Mouse (Mus musculus) 3T3-L1 (cell line): Measurements from ENCODE around the gene Ralgapa1.
"Not testable (repeated sequence)": the region's sequence is repeated elsewhere in the genome, so short reads cannot be mapped to it uniquely, and the experiment has no call there.

Experiments used
- DNase-seq: peaks from one replicate; pipeline ENCODE4 v3.0.0-alpha.2; 2015; ENCODE audit warnings: low read depth, low spot score

Ralgapa1 gene

GRCm38 (mm10) chr12:55801131-55801530, 19.8 kb downstream of the Ralgapa1 start:
- peak; percentile 16 for DNase-seq

- DNase-seq: no peak
Measured at GRCm38 (mm10) chr12:55800144-55800543, 20.8 kb downstream of the Ralgapa1 start.

- DNase-seq: no peak
Measured at GRCm38 (mm10) chr12:55798745-55799144, 22.2 kb downstream of the Ralgapa1 start.

GRCm38 (mm10) chr12:55797103-55797502, 23.9 kb downstream of the Ralgapa1 start:
- no peak for DNase-seq

- not testable (repeated sequence) for DNase-seq
Measured at GRCm38 (mm10) chr12:55794485-55794884, 26.5 kb downstream of the Ralgapa1 start.

GRCm38 (mm10) chr12:55785252-55785651, 35.7 kb downstream of the Ralgapa1 start:
- DNase-seq: no peak

GRCm38 (mm10) chr12:55782662-55783061, 38.3 kb downstream of the Ralgapa1 start:
- DNase-seq: no peak

GRCm38 (mm10) chr12:55778301-55778700, 42.7 kb downstream of the Ralgapa1 start:
- peak; percentile 63 for DNase-seq

GRCm38 (mm10) chr12:55777356-55777755, 43.6 kb downstream of the Ralgapa1 start:
- no peak for DNase-seq

- DNase-seq: no peak
Measured at GRCm38 (mm10) chr12:55774316-55774715, 46.7 kb downstream of the Ralgapa1 start.

- peak; percentile 69 for DNase-seq
Measured at GRCm38 (mm10) chr12:55720319-55720718, 100.6 kb downstream of the Ralgapa1 start.

- DNase-seq: no peak
Measured at GRCm38 (mm10) chr12:55705881-55706280, 115.1 kb downstream of the Ralgapa1 start.

GRCm38 (mm10) chr12:55666699-55667098, 154.3 kb downstream of the Ralgapa1 start:
- DNase-seq: no peak

- not testable (repeated sequence) for DNase-seq
Measured at GRCm38 (mm10) chr12:55663194-55663593, 157.8 kb downstream of the Ralgapa1 start.

- DNase-seq: no peak
Measured at GRCm38 (mm10) chr12:55648011-55648525, 172.9 kb downstream of the Ralgapa1 start.

- peak; percentile 4 for DNase-seq
Measured at GRCm38 (mm10) chr12:55626711-55627110, 194.3 kb downstream of the Ralgapa1 start.

GRCm38 (mm10) chr12:55623254-55623653, 197.7 kb downstream of the Ralgapa1 start:
- no peak for DNase-seq

GRCm38 (mm10) chr12:55622615-55623245, 198.2 kb downstream of the Ralgapa1 start:
- no peak for DNase-seq

GRCm38 (mm10) chr12:55620321-55620720, 200.6 kb downstream of the Ralgapa1 start:
- no peak for DNase-seq

GRCm38 (mm10) chr12:55610812-55611211, 210.2 kb downstream of the Ralgapa1 start:
- DNase-seq: no peak

- DNase-seq: no peak
Measured at GRCm38 (mm10) chr12:55607902-55608301, 213.1 kb downstream of the Ralgapa1 start.

GRCm38 (mm10) chr12:55604411-55604810, 216.6 kb downstream of the Ralgapa1 start:
- peak; percentile 3 for DNase-seq

- DNase-seq: no peak
Measured at GRCm38 (mm10) chr12:55600503-55600994, 220.4 kb downstream of the Ralgapa1 start.
